Mouse (Mus musculus) erythroblast, embryonic 14.5 days (primary cell): ENCODE measurements around the gene Hist2h2ab. TPM values are rescaled to one million over a fixed set of nuclear protein-coding genes. Genes with fewer than 3 reads are reported as not detected.

Experiments
- H3K27me3 ChIP-seq: 2 replicates; pipeline ENCODE4 v1.6.1; 2012; ENCODE audit warnings: inconsistent platforms; ENCODE audit not compliant: control insufficient read depth
- H3K36me3 ChIP-seq: 2 replicates; pipeline ENCODE4 v1.6.1; 2012; ENCODE audit warnings: mild to moderate bottlenecking, inconsistent platforms; ENCODE audit not compliant: control insufficient read depth
- H3K4me1 ChIP-seq: 2 replicates; pipeline ENCODE4 v1.6.1; 2012; ENCODE audit warnings: inconsistent platforms; ENCODE audit not compliant: control insufficient read depth
- H3K4me3 ChIP-seq: replicated peaks from 2 replicates; pipeline ENCODE3; 2012; ENCODE audit warnings: moderate library complexity, mild to moderate bottlenecking, inconsistent platforms
- H3K9me3 ChIP-seq: 2 replicates; pipeline ENCODE4 v1.6.1; 2012; ENCODE audit warnings: low read length, inconsistent platforms, mixed read lengths; ENCODE audit not compliant: control insufficient read depth
- GATA1 ChIP-seq: IDR thresholded peaks from 2 replicates; pipeline ENCODE4 v1.6.1; 2012; ENCODE audit warnings: low read length, inconsistent platforms, mixed read lengths
- TAL1 ChIP-seq: IDR thresholded peaks from 3 replicates; pipeline ENCODE4 v1.6.1; 2012; ENCODE audit warnings: low read length, inconsistent platforms, mixed read lengths
- polyA plus RNA-seq: library from polyadenylated mRNA; stranded (reverse); fragments of >175 nt; gene quantifications from 2 replicates; pipeline ENCODE4 v1.2.3, GENCODE M21; 2012

The Hist2h2ab gene
- polyA plus RNA-seq, 1 experiment: 0.39 TPM

- Histone ChIP-seq H3K4me1 (peaks cover 23% of the 10 kb centered on the region), H3K27me3 (peaks cover 38% of the 10 kb centered on the region), H3K9me3 (no peaks in the 10 kb centered on the region), H3K36me3 (peaks cover 52% of the 10 kb centered on the region), H3K4me3 (no peak overlapping the region)
- TF ChIP-seq TAL1 (no peak), GATA1 (no peak)
These were observed 40.8 kb upstream of the Hist2h2ab start for GRCm38 (mm10) chr3:96178902-96179301.

GRCm38 (mm10) chr3:96179531-96179930 lies 40.1 kb upstream of the Hist2h2ab start:
- TF ChIP-seq GATA1 (no peak), TAL1 (no peak)
- Histone ChIP-seq H3K27me3 (peaks cover 43% of the 10 kb centered on the region), H3K4me1 (peaks cover 17% of the 10 kb centered on the region), H3K36me3 (peaks cover 46% of the 10 kb centered on the region), H3K4me3 (no peak overlapping the region), H3K9me3 (no peaks in the 10 kb centered on the region)

- Histone ChIP-seq H3K4me1 (peaks cover 9% of the 10 kb centered on the region), H3K36me3 (peaks cover 32% of the 10 kb centered on the region), H3K4me3 (peak within 1 kb of the TSS; percentile 41), H3K9me3 (no peaks in the 10 kb centered on the region), H3K27me3 (peaks cover 51% of the 10 kb centered on the region)
- TF ChIP-seq GATA1 (no peak), TAL1 (no peak)
These were observed 38.8 kb upstream of the Hist2h2ab start, which contains the start of gene Sv2a for GRCm38 (mm10) chr3:96180727-96181477. Sv2a (plus strand) TSS chr3:96181151.

- Histone ChIP-seq H3K4me1 (peaks cover 9% of the 10 kb centered on the region), H3K36me3 (peaks cover 24% of the 10 kb centered on the region), H3K4me3 (no peak overlapping the region), H3K27me3 (peaks cover 54% of the 10 kb centered on the region), H3K9me3 (no peaks in the 10 kb centered on the region)
- TF ChIP-seq TAL1: no peak
- no peak for TF ChIP-seq GATA1
These were observed 37.9 kb upstream of the Hist2h2ab start for GRCm38 (mm10) chr3:96181510-96182381.

GRCm38 (mm10) chr3:96182382-96182776 lies 37.3 kb upstream of the Hist2h2ab start:
- peaks cover 9% of the 10 kb centered on the region for H3K4me1 ChIP-seq
- peaks cover 19% of the 10 kb centered on the region for H3K36me3 ChIP-seq
- H3K9me3 ChIP-seq: no peaks in the 10 kb centered on the region
- H3K27me3 ChIP-seq: peaks cover 57% of the 10 kb centered on the region
- TF ChIP-seq TAL1 (no peak), GATA1 (no peak)
- no peak overlapping the region for H3K4me3 ChIP-seq

- TF ChIP-seq TAL1: no peak
- TF ChIP-seq GATA1: no peak
- Histone ChIP-seq H3K36me3 (no peaks in the 10 kb centered on the region; the same call in 1 of the 2 replicates), H3K4me3 (no peak overlapping the region), H3K4me1 (peaks cover 20% of the 10 kb centered on the region), H3K27me3 (peaks cover 32% of the 10 kb centered on the region), H3K9me3 (peaks cover 5% of the 10 kb centered on the region)
These were observed 26.7 kb upstream of the Hist2h2ab start for GRCm38 (mm10) chr3:96192977-96193376.

GRCm38 (mm10) chr3:96194966-96195365 lies 24.7 kb upstream of the Hist2h2ab start:
- no peak for TF ChIP-seq GATA1
- TF ChIP-seq TAL1: no peak

GRCm38 (mm10) chr3:96195616-96196313 lies 23.9 kb upstream of the Hist2h2ab start:
- no peak for TF ChIP-seq TAL1
- TF ChIP-seq GATA1: no peak
- no peak overlapping the region for H3K4me3 ChIP-seq
- peaks cover 34% of the 10 kb centered on the region for H3K4me1 ChIP-seq
- peaks cover 5% of the 10 kb centered on the region for H3K9me3 ChIP-seq
- peaks cover 23% of the 10 kb centered on the region for H3K27me3 ChIP-seq
- H3K36me3 ChIP-seq: no peaks in the 10 kb centered on the region; the same call in 1 of the 2 replicates

More at GRCm38 (mm10) chr3:96194966-96195365, 24.7 kb upstream of the Hist2h2ab start:
- Histone ChIP-seq H3K36me3 (no peaks in the 10 kb centered on the region; the same call in 1 of the 2 replicates), H3K4me3 (no peak overlapping the region), H3K4me1 (peaks cover 34% of the 10 kb centered on the region), H3K9me3 (peaks cover 5% of the 10 kb centered on the region), H3K27me3 (peaks cover 30% of the 10 kb centered on the region)
